In genomic region chr4:43633736-43634135, GRCm38 (mm10) we compare ENCODE assay signal across 14 mouse cellular contexts. TPM values are rescaled to one million over a fixed set of nuclear protein-coding genes. Genes with fewer than 3 reads are reported as not detected.
DNase-seq lines count a peak whose midpoint lies in the region; ATAC-seq lines count a peak whose summit lies in the region.
"Had no signal": no experiment of that assay in that cellular context is flagged by ENCODE, and none has a peak within 500 bp of the region (broad histone marks: within the 10 kb centered on the region; RNA-seq: fewer than 3 reads in every experiment).

No protein-coding gene starts in this region.

- ATAC-seq in heart, embryonic 11.5 days (replicated peaks; ENCODE audit: insufficient number of reproducible peaks, low FRiP score, low TSS enrichment) = no peak
- ATAC-seq in hindbrain, embryonic 12.5 days (ENCODE audit: low FRiP score) = no peak
- no peak for ATAC-seq in midbrain, embryonic 13.5 days
- ATAC-seq: intestine, embryonic 15.5 days had no signal

- no peaks in the 10 kb centered on the region for H3K36me3 ChIP-seq in heart, embryonic 11.5 days (ENCODE audit: control insufficient read depth, insufficient read depth, low read length)
- H3K36me3 ChIP-seq in embryonic facial prominence, embryonic 10.5 days (replicated peaks) = no peaks in the 10 kb centered on the region
- H3K36me3 ChIP-seq in hindbrain, embryonic 12.5 days = no peaks in the 10 kb centered on the region
- no peaks in the 10 kb centered on the region for H3K36me3 ChIP-seq in midbrain, embryonic 13.5 days
- H3K36me3 ChIP-seq: intestine, embryonic 15.5 days had no signal

- no peak overlapping the region for H3K4me2 ChIP-seq in heart, embryonic 11.5 days
- peak overlapping the region; percentile 85 for H3K4me2 ChIP-seq in hindbrain, embryonic 12.5 days (replicated peaks)
- H3K4me2 ChIP-seq in midbrain, embryonic 13.5 days (replicated peaks) = peak overlapping the region; percentile 90

- no peak overlapping the region for H3K27ac ChIP-seq in heart, embryonic 11.5 days (ENCODE audit: low read depth, low read length)
- H3K27ac ChIP-seq in embryonic facial prominence, embryonic 10.5 days (replicated peaks) = no peak overlapping the region
- no peak overlapping the region for H3K27ac ChIP-seq in hindbrain, embryonic 12.5 days
- H3K27ac ChIP-seq in midbrain, embryonic 13.5 days = no peak overlapping the region
- H3K27ac ChIP-seq: intestine, embryonic 15.5 days had no signal

- H3K27me3 ChIP-seq in heart, embryonic 11.5 days (ENCODE audit: control insufficient read depth, insufficient read depth, low read length) = peaks cover 13% of the 10 kb centered on the region
- H3K27me3 ChIP-seq in embryonic facial prominence, embryonic 10.5 days (replicated peaks; ENCODE audit: low read depth, poor library complexity, severe bottlenecking) = peaks cover 34% of the 10 kb centered on the region
- H3K27me3 ChIP-seq in hindbrain, embryonic 12.5 days = peaks cover 5% of the 10 kb centered on the region; the same call in 1 of the 2 replicates
- H3K27me3 ChIP-seq in midbrain, embryonic 13.5 days = no peaks in the 10 kb centered on the region; the same call in 1 of the 2 replicates

- WGBS in heart, embryonic 11.5 days (ENCODE audit: insufficient replicate concordance) = 84% methylated on average over 2 of the region's 2 CpGs
- 93% methylated on average over 2 of the region's 2 CpGs for WGBS in embryonic facial prominence, embryonic 10.5 days
- WGBS in hindbrain, embryonic 12.5 days = 89% methylated on average over 2 of the region's 2 CpGs
- 97% methylated on average over 2 of the region's 2 CpGs for WGBS in midbrain, embryonic 13.5 days

- peaks cover 14% of the 10 kb centered on the region for H3K4me1 ChIP-seq in heart, embryonic 11.5 days (ENCODE audit: control insufficient read depth, insufficient read depth, low read length)
- peaks cover 39% of the 10 kb centered on the region for H3K4me1 ChIP-seq in embryonic facial prominence, embryonic 10.5 days
- H3K4me1 ChIP-seq in hindbrain, embryonic 12.5 days = peaks cover 43% of the 10 kb centered on the region
- H3K4me1 ChIP-seq in midbrain, embryonic 13.5 days (replicated peaks) = peaks cover 38% of the 10 kb centered on the region

- H3K9ac ChIP-seq in heart, embryonic 11.5 days (ENCODE audit: low read depth, low read length) = no peak overlapping the region
- H3K9ac ChIP-seq in hindbrain, embryonic 12.5 days = no peak overlapping the region
- no peak overlapping the region for H3K9ac ChIP-seq in midbrain, embryonic 13.5 days (replicated peaks)
- H3K9ac ChIP-seq: intestine, embryonic 15.5 days had no signal

- H3K4me3 ChIP-seq in heart, embryonic 11.5 days (ENCODE audit: low read depth, low read length) = no peak overlapping the region
- peak overlapping the region; percentile 79; the same call in 1 of the 2 replicates for H3K4me3 ChIP-seq in embryonic facial prominence, embryonic 10.5 days
- H3K4me3 ChIP-seq in hindbrain, embryonic 12.5 days = 0 out of 2 replicates have a peak overlapping the region, but pooled peaks have one; percentile 7
- H3K4me3 ChIP-seq in midbrain, embryonic 13.5 days (replicated peaks) = no peak overlapping the region
- H3K4me3 ChIP-seq: intestine, embryonic 15.5 days had no signal

- H3K9me3 ChIP-seq in heart, embryonic 11.5 days (replicated peaks; ENCODE audit: control insufficient read depth, low read length) = no peaks in the 10 kb centered on the region
- H3K9me3 ChIP-seq in embryonic facial prominence, embryonic 10.5 days = no peaks in the 10 kb centered on the region
- H3K9me3 ChIP-seq in hindbrain, embryonic 12.5 days (replicated peaks) = no peaks in the 10 kb centered on the region
- H3K9me3 ChIP-seq in midbrain, embryonic 13.5 days = no peaks in the 10 kb centered on the region
- H3K9me3 ChIP-seq: intestine, embryonic 15.5 days had no signal

- DNase-seq in heart, adult 11 months = peak; percentile 84
- DNase-seq in embryonic facial prominence, embryonic 10.5 days (ENCODE audit: low spot score) = peak; percentile 5
- DNase-seq in gastrocnemius, postnatal 25 days = no peak
- DNase-seq in cerebellum, postnatal 36 days = no peak
- no peak for DNase-seq in adrenal gland, postnatal 25 days
- DNase-seq: cerebellum, adult 9-11 months; lung, postnatal 14 days; right cerebral cortex, postnatal 4 days had no signal

RNA-seq across cellular contexts. Expression of gene Npr2, which starts 2.0 kb away (rescaled TPM):
- 7.2 and 7.8 TPM in 2 replicates for polyA plus RNA-seq in heart, embryonic 11.5 days (2014; fragmentation: Nextera tagmentation; extraction: Ambion mirVana)
- 12.5 and 16.7 TPM in 2 replicates for polyA plus RNA-seq in embryonic facial prominence, embryonic 10.5 days (2016; fragmentation: Nextera tagmentation; extraction: Ambion mirVana)
- 30.7 and 31.8 TPM in 2 replicates for polyA plus RNA-seq in hindbrain, embryonic 12.5 days (2016; fragmentation: Nextera tagmentation; extraction: Ambion mirVana)
- 13.8 and 14.7 TPM in 2 replicates for polyA plus RNA-seq in midbrain, embryonic 13.5 days (2015; fragmentation: Nextera tagmentation; extraction: Ambion mirVana)
- total RNA-seq in gastrocnemius, postnatal 25 days (2021) = 10 to 100 TPM; 32.5 to 36.6 TPM
- 26.9 and 37.9 TPM in 2 replicates for total RNA-seq in adrenal gland, postnatal 25 days (2021)

RNA-seq across cellular contexts. Expression of gene Spag8, which starts 19.7 kb away (rescaled TPM):
- 0.29 and 0.38 TPM in 2 replicates for polyA plus RNA-seq in heart, embryonic 11.5 days (2014; fragmentation: Nextera tagmentation; extraction: Ambion mirVana)
- 1.8 and 2.0 TPM in 2 replicates for polyA plus RNA-seq in embryonic facial prominence, embryonic 10.5 days (2016; fragmentation: Nextera tagmentation; extraction: Ambion mirVana)
- 7.1 and 7.2 TPM in 2 replicates for polyA plus RNA-seq in hindbrain, embryonic 12.5 days (2016; fragmentation: Nextera tagmentation; extraction: Ambion mirVana)
- 5.5 and 5.6 TPM in 2 replicates for polyA plus RNA-seq in midbrain, embryonic 13.5 days (2015; fragmentation: Nextera tagmentation; extraction: Ambion mirVana)
- under 1 TPM in 1 of 2 experiments, not detected in 1; 0.33 TPM for total RNA-seq in gastrocnemius, postnatal 25 days (2021)
- 0.55 TPM in 1 of 2 replicates, not detected in the other for total RNA-seq in adrenal gland, postnatal 25 days (2021)
- total RNA-seq: monocyte, adult 5-6 weeks had no signal

RNA-seq across cellular contexts. Expression of gene Hint2, which starts 22.5 kb away (rescaled TPM):
- 128 and 131 TPM in 2 replicates for polyA plus RNA-seq in heart, embryonic 11.5 days (2014; fragmentation: Nextera tagmentation; extraction: Ambion mirVana)
- polyA plus RNA-seq in embryonic facial prominence, embryonic 10.5 days (2016; fragmentation: Nextera tagmentation; extraction: Ambion mirVana) = 71.7 and 72.8 TPM in 2 replicates
- 72.7 and 78.3 TPM in 2 replicates for polyA plus RNA-seq in hindbrain, embryonic 12.5 days (2016; fragmentation: Nextera tagmentation; extraction: Ambion mirVana)
- 75.6 and 77.9 TPM in 2 replicates for polyA plus RNA-seq in midbrain, embryonic 13.5 days (2015; fragmentation: Nextera tagmentation; extraction: Ambion mirVana)
- 10 to 100 TPM; 37.5 to 39.6 TPM for total RNA-seq in gastrocnemius, postnatal 25 days (2021)
- 63.7 and 75.0 TPM in 2 replicates for total RNA-seq in adrenal gland, postnatal 25 days (2021)

RNA-seq across cellular contexts. Expression of gene Tmem8b, which starts 35.0 kb away (rescaled TPM):
- polyA plus RNA-seq in heart, embryonic 11.5 days (2014; fragmentation: Nextera tagmentation; extraction: Ambion mirVana) = 2.7 and 3.3 TPM in 2 replicates
- polyA plus RNA-seq in embryonic facial prominence, embryonic 10.5 days (2016; fragmentation: Nextera tagmentation; extraction: Ambion mirVana) = 4.0 and 5.1 TPM in 2 replicates
- 13.7 and 14.4 TPM in 2 replicates for polyA plus RNA-seq in hindbrain, embryonic 12.5 days (2016; fragmentation: Nextera tagmentation; extraction: Ambion mirVana)
- 16.3 and 17.1 TPM in 2 replicates for polyA plus RNA-seq in midbrain, embryonic 13.5 days (2015; fragmentation: Nextera tagmentation; extraction: Ambion mirVana)
- total RNA-seq in gastrocnemius, postnatal 25 days (2021) = 10 to 100 TPM; 10.7 to 12.1 TPM
- total RNA-seq in adrenal gland, postnatal 25 days (2021) = 4.3 and 7.4 TPM in 2 replicates

RNA-seq across cellular contexts. Expression of gene Fam221b, which starts 35.2 kb away (rescaled TPM):
- 3.4 and 3.9 TPM in 2 replicates for polyA plus RNA-seq in heart, embryonic 11.5 days (2014; fragmentation: Nextera tagmentation; extraction: Ambion mirVana)
- polyA plus RNA-seq in embryonic facial prominence, embryonic 10.5 days (2016; fragmentation: Nextera tagmentation; extraction: Ambion mirVana) = 1.4 and 1.7 TPM in 2 replicates
- 3.1 and 3.8 TPM in 2 replicates for polyA plus RNA-seq in hindbrain, embryonic 12.5 days (2016; fragmentation: Nextera tagmentation; extraction: Ambion mirVana)
- polyA plus RNA-seq in midbrain, embryonic 13.5 days (2015; fragmentation: Nextera tagmentation; extraction: Ambion mirVana) = 1.8 and 2.4 TPM in 2 replicates
- total RNA-seq in gastrocnemius, postnatal 25 days (2021) = under 1 TPM in 1 of 2 experiments, not detected in 1; 0.13 TPM
- total RNA-seq in adrenal gland, postnatal 25 days (2021) = 0.21 TPM in 1 of 2 replicates, not detected in the other
- total RNA-seq: liver, adult 2 months had no signal
- polyA plus RNA-seq: liver, adult 2 months had no signal

Comparison
In these comparisons a context has a peak if more than half of its experiments do, and no peak if none do; other contexts are left out.
1. DNase-seq: peak in heart, adult 11 months (single experiment) and embryonic facial prominence, embryonic 10.5 days (single experiment); none in gastrocnemius, postnatal 25 days (single experiment), cerebellum, postnatal 36 days (0 of 2) and adrenal gland, postnatal 25 days (single experiment).
2. H3K4me3 ChIP-seq: peak in embryonic facial prominence, embryonic 10.5 days (single experiment) and hindbrain, embryonic 12.5 days (single experiment); none in heart, embryonic 11.5 days (single experiment) and midbrain, embryonic 13.5 days (single experiment).